Mouse (Mus musculus): ENCODE data around the gene Stkld1. TPM values are rescaled to one million over a fixed set of nuclear protein-coding genes. Genes with fewer than 3 reads are reported as not detected.

Gene Stkld1
- polyA plus RNA-seq, 1 experiment from 2014 or later, result 0.17 TPM

DNA sequence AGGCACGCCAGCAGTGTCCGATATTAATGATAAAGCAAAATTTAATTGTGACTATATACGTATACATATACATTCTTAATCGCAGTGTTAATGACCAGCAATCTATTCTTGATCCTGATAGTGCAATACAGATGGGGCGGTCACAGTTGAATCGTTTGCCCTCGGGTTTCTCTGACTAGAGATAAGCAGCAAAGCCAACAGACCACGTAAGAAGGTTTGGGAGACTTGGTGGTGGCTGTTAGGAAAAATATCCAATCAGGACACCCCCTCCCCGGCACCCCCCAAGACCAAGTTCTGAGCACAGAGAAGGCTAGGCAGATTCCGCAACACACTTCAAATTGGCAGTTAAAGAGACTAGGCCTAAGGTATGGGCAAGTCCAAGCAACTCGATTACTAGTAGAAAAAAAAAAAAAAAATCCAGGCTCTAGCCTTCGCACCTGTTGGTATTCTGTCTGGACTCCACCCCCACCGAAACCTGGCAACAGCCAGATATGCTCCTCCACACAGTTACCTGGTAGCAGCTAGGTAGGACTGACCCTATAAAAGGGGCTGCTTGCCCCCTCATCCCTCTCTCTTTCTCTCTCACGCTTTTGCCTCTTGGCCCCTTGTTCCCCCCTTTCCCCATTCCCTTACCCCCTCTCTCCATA, 31.0 kb downstream of the Stkld1 start:
- Histone ChIP-seq H3K36me3 (ENCODE audit: control insufficient read depth, insufficient read depth, low read length) (no peaks in the 10 kb centered on the region), H3K4me2 (ENCODE audit: low read depth) (peak overlapping the region; percentile 82), H3K27ac (ENCODE audit: low read depth, low read length) (peak overlapping the region; percentile 93), H3K4me1 (ENCODE audit: control insufficient read depth, insufficient read depth, low read length) (peaks cover 6% of the 10 kb centered on the region; the same call in 1 of the 2 replicates), H3K9me3 (ENCODE audit: control insufficient read depth, low read length) (no peaks in the 10 kb centered on the region), H3K9ac (ENCODE audit: low read length) (peak overlapping the region; percentile 73), H3K4me3 (ENCODE audit: low read depth, low read length) (peak overlapping the region; percentile 75), H3K27me3 (ENCODE audit: control insufficient read depth, insufficient read depth, low read length) (no peaks in the 10 kb centered on the region)
- WGBS, result 21% methylated on average over 14 of the region's 14 CpGs
- DNase-seq (ENCODE audit: low spot score) (no peak), ATAC-seq (ENCODE audit: insufficient read depth, low FRiP score, low TSS enrichment) (no peak; the same call in 1 of the 2 replicates)

- peaks cover 6% of the 10 kb centered on the region; the same call in 1 of the 2 replicates for H3K4me1 ChIP-seq (ENCODE audit: control insufficient read depth, insufficient read depth, low read length)
- no peak overlapping the region for H3K4me2 ChIP-seq (ENCODE audit: low read depth)
- no peak overlapping the region for H3K9ac ChIP-seq (ENCODE audit: low read length)
- H3K27me3 ChIP-seq (ENCODE audit: control insufficient read depth, insufficient read depth, low read length), result no peaks in the 10 kb centered on the region
- H3K36me3 ChIP-seq (ENCODE audit: control insufficient read depth, insufficient read depth, low read length), result no peaks in the 10 kb centered on the region
- DNase-seq (ENCODE audit: low spot score), result no peak
- H3K4me3 ChIP-seq (ENCODE audit: low read depth, low read length), result no peak overlapping the region
- WGBS, result 79% methylated on average over 2 of the region's 2 CpGs
- ATAC-seq (ENCODE audit: insufficient read depth, low FRiP score, low TSS enrichment), result no peak
- no peaks in the 10 kb centered on the region for H3K9me3 ChIP-seq (ENCODE audit: control insufficient read depth, low read length)
- no peak overlapping the region for H3K27ac ChIP-seq (ENCODE audit: low read depth, low read length)
Measured at GRCm38 (mm10) chr2:26967262-26967661, 33.4 kb downstream of the Stkld1 start.

GRCm38 (mm10) chr2:26973116-26973515, 39.3 kb downstream of the Stkld1 start, which contains the start of gene Adamts13:
Gene Adamts13, plus strand, starts transcription at chr2:26973416.
- 0 out of 2 replicates have a peak, but pooled peaks cover 3% of the 10 kb centered on the region for H3K4me1 ChIP-seq (ENCODE audit: control insufficient read depth, insufficient read depth, low read length)
- 75% methylated on average over 3 of the region's 3 CpGs for WGBS
- H3K36me3 ChIP-seq (ENCODE audit: control insufficient read depth, insufficient read depth, low read length), result no peaks in the 10 kb centered on the region
- H3K4me3 ChIP-seq (ENCODE audit: low read depth, low read length), result no peak within 1 kb of the TSS
- H3K9me3 ChIP-seq (ENCODE audit: control insufficient read depth, low read length), result no peaks in the 10 kb centered on the region
- no peak within 1 kb of the TSS for H3K4me2 ChIP-seq (ENCODE audit: low read depth)
- H3K27ac ChIP-seq (ENCODE audit: low read depth, low read length), result no peak within 1 kb of the TSS
- no peak for DNase-seq (ENCODE audit: low spot score)
- no peak for ATAC-seq (ENCODE audit: insufficient read depth, low FRiP score, low TSS enrichment)
- H3K9ac ChIP-seq (ENCODE audit: low read length), result no peak within 1 kb of the TSS
- no peaks in the 10 kb centered on the region for H3K27me3 ChIP-seq (ENCODE audit: control insufficient read depth, insufficient read depth, low read length)

- WGBS, result 64% methylated on average over 4 of the region's 4 CpGs
- no peaks in the 10 kb centered on the region for H3K36me3 ChIP-seq (ENCODE audit: control insufficient read depth, insufficient read depth, low read length)
- H3K9me3 ChIP-seq (ENCODE audit: control insufficient read depth, low read length), result no peaks in the 10 kb centered on the region
- no peak for ATAC-seq (ENCODE audit: insufficient read depth, low FRiP score, low TSS enrichment)
- DNase-seq (ENCODE audit: low spot score), result no peak
- H3K27me3 ChIP-seq (ENCODE audit: control insufficient read depth, insufficient read depth, low read length), result no peaks in the 10 kb centered on the region
- 0 out of 2 replicates have a peak, but pooled peaks cover 3% of the 10 kb centered on the region for H3K4me1 ChIP-seq (ENCODE audit: control insufficient read depth, insufficient read depth, low read length)
- H3K9ac ChIP-seq (ENCODE audit: low read length), result no peak overlapping the region
- H3K4me3 ChIP-seq (ENCODE audit: low read depth, low read length), result no peak overlapping the region
- H3K4me2 ChIP-seq (ENCODE audit: low read depth), result no peak overlapping the region
- H3K27ac ChIP-seq (ENCODE audit: low read depth, low read length), result no peak overlapping the region
Measured at GRCm38 (mm10) chr2:26973960-26974359, 40.1 kb downstream of the Stkld1 start.

GRCm38 (mm10) chr2:26980361-26980760, 46.5 kb downstream of the Stkld1 start:
- Histone ChIP-seq H3K9ac (ENCODE audit: low read length) (no peak overlapping the region), H3K27ac (ENCODE audit: low read depth, low read length) (no peak overlapping the region), H3K27me3 (ENCODE audit: control insufficient read depth, insufficient read depth, low read length) (no peaks in the 10 kb centered on the region), H3K4me2 (ENCODE audit: low read depth) (no peak overlapping the region), H3K36me3 (ENCODE audit: control insufficient read depth, insufficient read depth, low read length) (no peaks in the 10 kb centered on the region), H3K4me1 (ENCODE audit: control insufficient read depth, insufficient read depth, low read length) (no peaks in the 10 kb centered on the region), H3K9me3 (ENCODE audit: control insufficient read depth, low read length) (no peaks in the 10 kb centered on the region), H3K4me3 (ENCODE audit: low read depth, low read length) (no peak overlapping the region)
- ATAC-seq (ENCODE audit: insufficient read depth, low FRiP score, low TSS enrichment) (no peak), DNase-seq (ENCODE audit: low spot score) (no peak)
- WGBS, result 89% methylated on average over 1 of the region's 1 CpGs

GRCm38 (mm10) chr2:26984179-26984578, 50.3 kb downstream of the Stkld1 start:
- Histone ChIP-seq H3K9me3 (ENCODE audit: control insufficient read depth, low read length) (no peaks in the 10 kb centered on the region), H3K4me2 (ENCODE audit: low read depth) (no peak overlapping the region), H3K27me3 (ENCODE audit: control insufficient read depth, insufficient read depth, low read length) (no peaks in the 10 kb centered on the region), H3K4me3 (ENCODE audit: low read depth, low read length) (no peak overlapping the region), H3K27ac (ENCODE audit: low read depth, low read length) (no peak overlapping the region), H3K4me1 (ENCODE audit: control insufficient read depth, insufficient read depth, low read length) (no peaks in the 10 kb centered on the region), H3K36me3 (ENCODE audit: control insufficient read depth, insufficient read depth, low read length) (no peaks in the 10 kb centered on the region), H3K9ac (ENCODE audit: low read length) (no peak overlapping the region)
- 74% methylated on average over 2 of the region's 2 CpGs for WGBS
- ATAC-seq (ENCODE audit: insufficient read depth, low FRiP score, low TSS enrichment) (no peak), DNase-seq (ENCODE audit: low spot score) (no peak)

GRCm38 (mm10) chr2:26984640-26985039, 50.8 kb downstream of the Stkld1 start:
- H3K27ac ChIP-seq (ENCODE audit: low read depth, low read length), result no peak overlapping the region
- no peak overlapping the region for H3K9ac ChIP-seq (ENCODE audit: low read length)
- 85% methylated on average over 5 of the region's 5 CpGs for WGBS
- no peaks in the 10 kb centered on the region for H3K9me3 ChIP-seq (ENCODE audit: control insufficient read depth, low read length)
- H3K36me3 ChIP-seq (ENCODE audit: control insufficient read depth, insufficient read depth, low read length), result no peaks in the 10 kb centered on the region
- no peaks in the 10 kb centered on the region for H3K4me1 ChIP-seq (ENCODE audit: control insufficient read depth, insufficient read depth, low read length)
- ATAC-seq (ENCODE audit: insufficient read depth, low FRiP score, low TSS enrichment) (no peak), DNase-seq (ENCODE audit: low spot score) (no peak)
- H3K4me2 ChIP-seq (ENCODE audit: low read depth), result no peak overlapping the region
- H3K27me3 ChIP-seq (ENCODE audit: control insufficient read depth, insufficient read depth, low read length), result no peaks in the 10 kb centered on the region
- H3K4me3 ChIP-seq (ENCODE audit: low read depth, low read length), result no peak overlapping the region

DNA sequence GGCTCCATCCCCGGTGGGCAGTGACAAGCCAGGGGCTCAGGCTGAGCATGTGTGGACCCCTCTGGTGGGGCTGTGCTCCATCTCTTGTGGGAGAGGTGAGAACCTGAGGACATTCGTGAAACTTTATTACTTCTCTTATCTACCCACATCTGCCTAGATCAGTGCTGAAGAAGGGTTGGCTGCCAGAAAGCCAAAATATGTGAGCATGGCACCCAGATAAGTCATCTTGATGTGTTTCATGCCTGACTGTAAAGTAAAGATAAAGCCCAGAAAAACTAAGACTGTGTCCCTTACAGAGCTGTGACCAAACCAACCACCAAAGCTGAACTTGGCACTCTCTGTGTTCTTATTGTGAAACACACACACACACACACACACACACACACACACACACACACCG, 60.1 kb downstream of the Stkld1 start:
- 84% methylated on average over 3 of the region's 3 CpGs for WGBS
- no peaks in the 10 kb centered on the region for H3K4me1 ChIP-seq (ENCODE audit: control insufficient read depth, insufficient read depth, low read length)

GRCm38 (mm10) chr2:26997498-26997897, 63.7 kb downstream of the Stkld1 start:
- Histone ChIP-seq H3K4me2 (ENCODE audit: low read depth) (no peak overlapping the region), H3K36me3 (ENCODE audit: control insufficient read depth, insufficient read depth, low read length) (no peaks in the 10 kb centered on the region), H3K27ac (ENCODE audit: low read depth, low read length) (no peak overlapping the region), H3K9ac (ENCODE audit: low read length) (no peak overlapping the region), H3K4me3 (ENCODE audit: low read depth, low read length) (no peak overlapping the region), H3K4me1 (ENCODE audit: control insufficient read depth, insufficient read depth, low read length) (no peaks in the 10 kb centered on the region), H3K9me3 (ENCODE audit: control insufficient read depth, low read length) (no peaks in the 10 kb centered on the region), H3K27me3 (ENCODE audit: control insufficient read depth, insufficient read depth, low read length) (no peaks in the 10 kb centered on the region)
- ATAC-seq (ENCODE audit: insufficient read depth, low FRiP score, low TSS enrichment) (no peak), DNase-seq (ENCODE audit: low spot score) (no peak)
- 91% methylated on average over 1 of the region's 1 CpGs for WGBS

More for the DNA sequence above, 60.1 kb downstream of the Stkld1 start:
- Histone ChIP-seq H3K9me3 (ENCODE audit: control insufficient read depth, low read length) (no peaks in the 10 kb centered on the region), H3K36me3 (ENCODE audit: control insufficient read depth, insufficient read depth, low read length) (no peaks in the 10 kb centered on the region), H3K4me2 (ENCODE audit: low read depth) (no peak overlapping the region), H3K4me3 (ENCODE audit: low read depth, low read length) (no peak overlapping the region), H3K9ac (ENCODE audit: low read length) (no peak overlapping the region), H3K27ac (ENCODE audit: low read depth, low read length) (no peak overlapping the region), H3K27me3 (ENCODE audit: control insufficient read depth, insufficient read depth, low read length) (no peaks in the 10 kb centered on the region)
- DNase-seq (ENCODE audit: low spot score) (no peak), ATAC-seq (ENCODE audit: insufficient read depth, low FRiP score, low TSS enrichment) (no peak)

Data from neural tube, embryonic 11.5 days (tissue).